Mouse (Mus musculus): ENCODE measurements around the gene Oxsr1.

DNA sequence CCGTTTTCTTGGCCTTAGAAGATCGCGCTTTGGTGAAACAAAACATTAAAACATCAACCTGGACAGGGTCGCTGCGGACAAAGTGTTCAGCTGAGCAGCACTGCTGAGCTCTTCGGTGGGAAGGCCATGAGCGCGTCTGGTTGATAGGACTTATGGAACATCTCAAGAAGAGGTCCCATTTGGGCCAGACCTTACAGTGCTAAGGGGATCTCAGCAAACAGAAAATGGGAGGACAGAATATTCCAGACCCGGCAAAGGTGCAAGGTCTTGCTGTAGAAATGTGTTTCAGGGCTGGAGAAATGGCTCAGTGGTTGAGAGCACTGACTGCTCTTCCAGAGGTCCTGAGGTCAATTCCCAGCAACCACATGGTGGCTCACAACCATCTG, 1.0 kb upstream of the Oxsr1 start:
- TF ChIP-seq CTCF (IDR thresholded peaks at IDR 0.05; ENCODE audit: borderline replicate concordance, extremely low read depth, insufficient read depth, insufficient read length) (no peak), POLR2A (IDR thresholded peaks at IDR 0.05; ENCODE audit: borderline replicate concordance, extremely low read depth, insufficient read depth, insufficient read length, poor library complexity, severe bottlenecking) (no peak)

All from brain, embryonic 14.5 days (tissue).